Mouse (Mus musculus) mature B cell (primary cell): ENCODE measurements around the gene Gse1.

Source experiments
- in situ Hi-C: fragments of 300-500 bp; cut with MboI; formaldehyde crosslinking; loops from 2 replicates; pipeline ENCODE4 v1.14.3; 2019

Gene Gse1

GRCm38 (mm10) chr8:120273430-120273829 lies 45.2 kb downstream of the Gse1 start:
- in situ Hi-C loops = no loop called here

GRCm38 (mm10) chr8:120276051-120276890 lies 48.0 kb downstream of the Gse1 start:
- in situ Hi-C loops = no loop called here

- in situ Hi-C loops = no loop called here
These were observed 48.7 kb downstream of the Gse1 start for GRCm38 (mm10) chr8:120276891-120277426.

GRCm38 (mm10) chr8:120278009-120278408 lies 49.8 kb downstream of the Gse1 start:
- in situ Hi-C loops = no loop called here

- in situ Hi-C loops = no loop called here
These were observed 51.2 kb downstream of the Gse1 start for GRCm38 (mm10) chr8:120279418-120279817.

- in situ Hi-C loops = no loop called here
These were observed 53.2 kb downstream of the Gse1 start for GRCm38 (mm10) chr8:120281487-120281886.

- in situ Hi-C loops = no loop called here
These were observed 54.2 kb downstream of the Gse1 start for GRCm38 (mm10) chr8:120282465-120282864.

- in situ Hi-C loops = no loop called here
These were observed 56.0 kb downstream of the Gse1 start for GRCm38 (mm10) chr8:120284265-120284664.

GRCm38 (mm10) chr8:120285033-120285432 lies 56.8 kb downstream of the Gse1 start:
- in situ Hi-C loops = no loop called here

GRCm38 (mm10) chr8:120285878-120286277 lies 57.6 kb downstream of the Gse1 start:
- in situ Hi-C loops = no loop called here

- in situ Hi-C loops = no loop called here
These were observed 60.1 kb downstream of the Gse1 start for GRCm38 (mm10) chr8:120288122-120288908.

- in situ Hi-C loops = no loop called here
These were observed 60.9 kb downstream of the Gse1 start for GRCm38 (mm10) chr8:120289191-120289590.

- in situ Hi-C loops = no loop called here
These were observed 61.5 kb downstream of the Gse1 start for GRCm38 (mm10) chr8:120289698-120290181.

GRCm38 (mm10) chr8:120290614-120291013 lies 62.4 kb downstream of the Gse1 start:
- in situ Hi-C loops = no loop called here

GRCm38 (mm10) chr8:120291650-120292049 lies 63.4 kb downstream of the Gse1 start:
- in situ Hi-C loops = no loop called here

GRCm38 (mm10) chr8:120292316-120293107 lies 64.3 kb downstream of the Gse1 start:
- in situ Hi-C loops = no loop called here

GRCm38 (mm10) chr8:120293421-120294357 lies 65.4 kb downstream of the Gse1 start:
- in situ Hi-C loops = no loop called here

GRCm38 (mm10) chr8:120294982-120295870 lies 67.0 kb downstream of the Gse1 start:
- in situ Hi-C loops = no loop called here

- in situ Hi-C loops = no loop called here
These were observed 68.7 kb downstream of the Gse1 start for GRCm38 (mm10) chr8:120297000-120297399.
